Mouse (Mus musculus): Measurements from ENCODE around the gene Rab20. TPM values are rescaled to one million over a fixed set of nuclear protein-coding genes. Genes with fewer than 3 reads are reported as not detected.

The Rab20 gene
- polyA plus RNA-seq, 1 experiment from 2014 or later, result 9.6 TPM

GRCm38 (mm10) chr8:11457278-11457677 lies 21.2 kb downstream of the Rab20 start:
- Histone ChIP-seq H3K4me3 (ENCODE audit: low read depth, low read length) (no peak overlapping the region), H3K27me3 (ENCODE audit: control insufficient read depth, insufficient read depth, low read length) (no peaks in the 10 kb centered on the region), H3K4me1 (replicated peaks; ENCODE audit: control insufficient read depth, insufficient read depth) (no peaks in the 10 kb centered on the region), H3K27ac (replicated peaks) (no peak overlapping the region), H3K9me3 (ENCODE audit: control insufficient read depth, low read length) (no peaks in the 10 kb centered on the region), H3K36me3 (ENCODE audit: control insufficient read depth, insufficient read depth, low read length) (no peaks in the 10 kb centered on the region), H3K4me2 (replicated peaks; ENCODE audit: low read depth) (no peak overlapping the region), H3K9ac (ENCODE audit: low read length) (no peak overlapping the region)
- ATAC-seq (ENCODE audit: low FRiP score, low TSS enrichment) (no peak), DNase-seq (ENCODE audit: low spot score) (no peak)
- TF ChIP-seq CTCF (IDR thresholded peaks at IDR 0.05; ENCODE audit: low read depth), result no peak
- no peak for TF ChIP-seq EP300 (optimal IDR thresholded peaks at IDR 0.05)
- 68% methylated on average over 3 of the region's 3 CpGs for WGBS

- H3K4me3 ChIP-seq (ENCODE audit: low read depth, low read length), result no peak overlapping the region
- DNase-seq (ENCODE audit: low spot score) (no peak), ATAC-seq (ENCODE audit: low FRiP score, low TSS enrichment) (no peak)
- H3K27me3 ChIP-seq (ENCODE audit: control insufficient read depth, insufficient read depth, low read length), result no peaks in the 10 kb centered on the region
- H3K36me3 ChIP-seq (ENCODE audit: control insufficient read depth, insufficient read depth, low read length), result no peaks in the 10 kb centered on the region
- TF ChIP-seq EP300 (optimal IDR thresholded peaks at IDR 0.05), result no peak
- no peak for TF ChIP-seq CTCF (IDR thresholded peaks at IDR 0.05; ENCODE audit: low read depth)
- WGBS, result 58% methylated on average over 12 of the region's 12 CpGs
- H3K9me3 ChIP-seq (ENCODE audit: control insufficient read depth, low read length), result no peaks in the 10 kb centered on the region
- no peaks in the 10 kb centered on the region for H3K4me1 ChIP-seq (replicated peaks; ENCODE audit: control insufficient read depth, insufficient read depth)
- H3K4me2 ChIP-seq (replicated peaks; ENCODE audit: low read depth), result no peak overlapping the region
- H3K27ac ChIP-seq (replicated peaks), result no peak overlapping the region
- no peak overlapping the region for H3K9ac ChIP-seq (ENCODE audit: low read length)
These were observed 24.3 kb downstream of the Rab20 start for GRCm38 (mm10) chr8:11454228-11454627.

DNA sequence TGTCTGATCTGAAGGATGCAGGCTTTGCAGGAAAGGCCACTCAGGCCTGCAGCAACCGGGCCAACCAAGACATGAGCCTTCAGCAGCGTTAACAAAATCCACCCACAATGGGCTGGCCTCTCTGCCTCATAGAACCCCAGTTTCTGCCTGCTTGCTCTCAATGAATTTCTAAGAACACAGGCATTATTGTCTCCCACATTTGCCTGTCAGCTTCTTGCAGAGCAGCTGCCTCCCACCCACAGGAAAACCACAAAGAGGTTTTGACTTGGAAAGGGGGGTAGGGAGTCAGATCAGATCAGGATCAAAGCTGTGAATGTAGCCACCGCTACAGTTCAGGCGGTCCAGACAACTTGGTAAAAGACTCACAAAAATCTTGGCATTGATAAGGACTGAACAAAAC lies 25.5 kb downstream of the Rab20 start:
- no peaks in the 10 kb centered on the region for H3K36me3 ChIP-seq (ENCODE audit: control insufficient read depth, insufficient read depth, low read length)

GRCm38 (mm10) chr8:11452559-11452958 lies 26.0 kb downstream of the Rab20 start:
- no peak overlapping the region for H3K4me3 ChIP-seq (ENCODE audit: low read depth, low read length)
- H3K27ac ChIP-seq (replicated peaks), result no peak overlapping the region
- DNase-seq (ENCODE audit: low spot score) (no peak), ATAC-seq (ENCODE audit: low FRiP score, low TSS enrichment) (no peak)
- H3K4me1 ChIP-seq (replicated peaks; ENCODE audit: control insufficient read depth, insufficient read depth), result no peaks in the 10 kb centered on the region
- no peaks in the 10 kb centered on the region for H3K27me3 ChIP-seq (ENCODE audit: control insufficient read depth, insufficient read depth, low read length)
- no peaks in the 10 kb centered on the region for H3K36me3 ChIP-seq (ENCODE audit: control insufficient read depth, insufficient read depth, low read length)
- H3K9me3 ChIP-seq (ENCODE audit: control insufficient read depth, low read length), result no peaks in the 10 kb centered on the region
- 69% methylated on average over 3 of the region's 3 CpGs for whole genome bisulfite sequencing
- no peak for TF ChIP-seq EP300 (optimal IDR thresholded peaks at IDR 0.05)
- TF ChIP-seq CTCF (IDR thresholded peaks at IDR 0.05; ENCODE audit: low read depth), result no peak
- H3K4me2 ChIP-seq (replicated peaks; ENCODE audit: low read depth), result no peak overlapping the region
- no peak overlapping the region for H3K9ac ChIP-seq (ENCODE audit: low read length)

More for the DNA sequence above, 25.5 kb downstream of the Rab20 start:
- ATAC-seq (ENCODE audit: low FRiP score, low TSS enrichment), result no peak
- no peaks in the 10 kb centered on the region for H3K9me3 ChIP-seq (ENCODE audit: control insufficient read depth, low read length)
- 54% methylated on average over 4 of the region's 4 CpGs for WGBS
- no peak overlapping the region for H3K4me2 ChIP-seq (replicated peaks; ENCODE audit: low read depth)
- H3K27me3 ChIP-seq (ENCODE audit: control insufficient read depth, insufficient read depth, low read length), result no peaks in the 10 kb centered on the region
- TF ChIP-seq CTCF (IDR thresholded peaks at IDR 0.05; ENCODE audit: low read depth), result no peak
- TF ChIP-seq EP300 (optimal IDR thresholded peaks at IDR 0.05), result no peak
- H3K4me3 ChIP-seq (ENCODE audit: low read depth, low read length), result no peak overlapping the region
- H3K9ac ChIP-seq (ENCODE audit: low read length), result no peak overlapping the region
- no peak for DNase-seq (ENCODE audit: low spot score)
- H3K27ac ChIP-seq (replicated peaks), result no peak overlapping the region
- H3K4me1 ChIP-seq (replicated peaks; ENCODE audit: control insufficient read depth, insufficient read depth), result no peaks in the 10 kb centered on the region

DNA sequence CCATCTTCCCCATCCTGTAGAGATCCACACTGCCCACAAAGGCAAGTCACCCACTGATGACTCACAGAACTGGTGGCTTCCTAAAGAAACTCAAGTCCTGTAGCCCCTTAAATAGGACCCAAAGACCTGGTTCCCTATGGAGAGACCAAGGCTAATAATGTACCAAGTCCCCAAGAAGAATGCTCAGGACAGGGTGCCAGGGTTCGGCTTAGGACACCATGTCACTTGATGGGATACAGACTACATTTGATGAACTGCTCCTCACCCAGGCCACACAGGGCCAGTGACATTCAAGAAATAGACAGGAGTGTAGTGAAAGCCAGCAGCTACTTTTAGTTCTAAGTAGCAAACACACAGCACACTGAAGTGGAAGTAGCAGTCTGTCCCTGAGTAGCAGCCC lies 26.4 kb downstream of the Rab20 start:
- DNase-seq (ENCODE audit: low spot score), result no peak
- Histone ChIP-seq H3K9me3 (ENCODE audit: control insufficient read depth, low read length) (no peaks in the 10 kb centered on the region), H3K27ac (replicated peaks) (no peak overlapping the region), H3K27me3 (ENCODE audit: control insufficient read depth, insufficient read depth, low read length) (no peaks in the 10 kb centered on the region), H3K36me3 (ENCODE audit: control insufficient read depth, insufficient read depth, low read length) (no peaks in the 10 kb centered on the region), H3K4me3 (ENCODE audit: low read depth, low read length) (no peak overlapping the region), H3K9ac (ENCODE audit: low read length) (no peak overlapping the region), H3K4me1 (replicated peaks; ENCODE audit: control insufficient read depth, insufficient read depth) (no peaks in the 10 kb centered on the region), H3K4me2 (replicated peaks; ENCODE audit: low read depth) (no peak overlapping the region)
- no peak for ATAC-seq (ENCODE audit: low FRiP score, low TSS enrichment)
- TF ChIP-seq EP300 (optimal IDR thresholded peaks at IDR 0.05) (no peak), CTCF (IDR thresholded peaks at IDR 0.05; ENCODE audit: low read depth) (no peak)
- 88% methylated on average over 1 of the region's 1 CpGs for WGBS

DNA sequence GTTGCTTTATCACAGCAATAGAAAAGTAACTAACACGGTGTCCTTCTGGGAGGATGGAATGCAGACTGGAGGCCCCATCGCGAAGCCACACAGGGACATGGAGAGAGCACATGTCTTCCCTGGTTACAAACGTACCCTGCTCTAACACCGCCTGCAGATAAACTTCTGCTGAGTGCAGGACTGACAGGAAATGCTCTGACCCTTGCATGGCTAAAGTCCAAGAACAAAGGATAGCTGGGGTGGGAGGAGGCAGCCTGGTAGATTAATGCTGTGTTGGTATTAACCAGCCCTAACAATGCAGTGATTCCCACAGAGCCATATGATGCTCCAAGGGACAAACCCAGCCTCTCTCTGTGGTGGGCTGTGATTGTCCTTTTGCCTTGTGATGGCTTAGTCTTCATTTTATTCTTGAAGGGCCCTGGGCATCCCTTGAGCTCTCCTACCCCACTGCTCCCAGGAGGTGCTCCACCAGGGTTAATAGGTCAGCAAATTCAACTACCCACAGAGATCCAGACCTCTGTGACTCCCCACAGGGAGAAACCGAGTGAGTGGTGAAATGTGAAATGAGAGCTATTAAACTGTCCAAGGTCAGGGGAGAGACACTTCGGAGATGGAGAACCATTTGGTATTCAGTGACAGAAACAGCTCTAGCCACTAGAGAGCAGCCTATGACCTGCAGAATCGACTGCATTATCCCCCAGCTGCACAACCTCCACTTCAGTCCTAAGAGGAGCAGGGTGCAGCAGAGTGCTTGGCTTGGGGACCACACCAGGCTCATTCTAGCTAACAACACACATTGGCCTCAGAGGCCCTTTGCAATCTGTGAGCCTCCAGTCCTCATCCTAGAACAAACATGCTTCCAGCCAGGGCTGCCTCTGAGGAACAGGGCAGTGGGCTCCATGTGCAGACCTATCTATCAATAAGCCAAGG lies 28.1 kb downstream of the Rab20 start:
- no peaks in the 10 kb centered on the region for H3K4me1 ChIP-seq (replicated peaks; ENCODE audit: control insufficient read depth, insufficient read depth)
- 0 out of 2 replicates have a peak overlapping the region, but pooled peaks have one; percentile 40 for H3K27ac ChIP-seq (replicated peaks)
- 26% methylated on average over 8 of the region's 8 CpGs for WGBS
- no peaks in the 10 kb centered on the region for H3K9me3 ChIP-seq (ENCODE audit: control insufficient read depth, low read length)
- H3K4me3 ChIP-seq (ENCODE audit: low read depth, low read length), result no peak overlapping the region
- 0 out of 2 replicates have a peak, but pooled peaks have one; percentile 58 for ATAC-seq (ENCODE audit: low FRiP score, low TSS enrichment)
- TF ChIP-seq EP300 (optimal IDR thresholded peaks at IDR 0.05) (no peak), CTCF (IDR thresholded peaks at IDR 0.05; ENCODE audit: low read depth) (peak; percentile 85)
- no peak overlapping the region for H3K9ac ChIP-seq (ENCODE audit: low read length)
- H3K4me2 ChIP-seq (replicated peaks; ENCODE audit: low read depth), result no peak overlapping the region
- DNase-seq (ENCODE audit: low spot score), result peak; percentile 29
- H3K27me3 ChIP-seq (ENCODE audit: control insufficient read depth, insufficient read depth, low read length), result no peaks in the 10 kb centered on the region
- no peaks in the 10 kb centered on the region for H3K36me3 ChIP-seq (ENCODE audit: control insufficient read depth, insufficient read depth, low read length)
